Mouse (Mus musculus) gastrocnemius, postnatal 36 days (tissue): ENCODE data around the gene Ireb2. TPM values are rescaled to one million over a fixed set of nuclear protein-coding genes. Genes with fewer than 3 reads are reported as not detected.

ENCODE experiments used
- total RNA-seq, 2 experiments: library from RNA; stranded (reverse); gene quantifications; 2 replicates each; pipeline ENCODE4 v1.2.3; 2021

The Ireb2 gene
- total RNA-seq, 2 experiments from 2014 or later: 18.8 to 21.8 TPM

Other genes with a start within 250 kb of the Ireb2 start
- under 1 TPM; 0.17 to 0.61 TPM for gene Acsbg1, start 201.9 kb upstream of the Ireb2 start, total RNA-seq
- 10 to 100 TPM; 52.8 to 57.2 TPM for gene Dnaja4, start 164.9 kb upstream of the Ireb2 start, total RNA-seq
- 10 to 100 TPM; 17.9 to 18.2 TPM for gene Wdr61, start 129.3 kb upstream of the Ireb2 start, total RNA-seq
- under 1 TPM in 1 of 2 experiments, not detected in 1; 0.79 TPM for gene Crabp1, start 99.0 kb upstream of the Ireb2 start, total RNA-seq
- under 1 TPM; 0.74 to 0.79 TPM for gene Hykk, start 53.5 kb downstream of the Ireb2 start, total RNA-seq
- 100 to 1,000 TPM; 111 to 117 TPM for gene Psma4, start 87.0 kb downstream of the Ireb2 start, total RNA-seq
- not detected for gene AY074887, start 87.2 kb downstream of the Ireb2 start, total RNA-seq
- not detected for gene Chrna5, start 117.1 kb downstream of the Ireb2 start, total RNA-seq
- not detected for gene Chrna3, start 162.8 kb downstream of the Ireb2 start, total RNA-seq
- gene Chrnb4, start 185.0 kb downstream of the Ireb2 start, total RNA-seq: under 1 TPM in 1 of 2 experiments, not detected in 1; 0.08 TPM